Mouse (Mus musculus) forebrain, embryonic 13.5 days (tissue): Measurements from ENCODE around the gene Maml1. TPM values are rescaled to one million over a fixed set of nuclear protein-coding genes. Genes with fewer than 3 reads are reported as not detected.

ENCODE experiments used
- ATAC-seq: fragments of 200-750 bp; cut with Nextera tagmentation; 2 replicates; pipeline ENCODE4 v1.8.0; 2017
- H3K27ac ChIP-seq: fragments of 300-500 bp; sonication (generic); 2 replicates; pipeline ENCODE4 v1.5.1; 2015; ENCODE audit warnings: inconsistent platforms, mild to moderate bottlenecking, moderate library complexity
- H3K27me3 ChIP-seq: fragments of 300-500 bp; sonication (generic); 2 replicates; pipeline ENCODE4 v1.6.1; 2015; ENCODE audit warnings: mild to moderate bottlenecking, inconsistent platforms
- H3K36me3 ChIP-seq: fragments of 300-500 bp; sonication (generic); 2 replicates; pipeline ENCODE4 v1.6.1; 2015; ENCODE audit warnings: mild to moderate bottlenecking, inconsistent platforms; ENCODE audit not compliant: poor library complexity, severe bottlenecking
- H3K4me1 ChIP-seq: fragments of 300-500 bp; sonication (generic); 2 replicates; pipeline ENCODE4 v1.6.1; 2015; ENCODE audit warnings: inconsistent platforms
- H3K4me2 ChIP-seq: fragments of 300-500 bp; sonication (generic); 2 replicates; pipeline ENCODE4 v1.6.1; 2015; ENCODE audit warnings: inconsistent platforms, mild to moderate bottlenecking, moderate library complexity
- H3K4me3 ChIP-seq: fragments of 300-500 bp; sonication (generic); 2 replicates; pipeline ENCODE4 v1.5.1; 2015; ENCODE audit warnings: mild to moderate bottlenecking, inconsistent platforms
- H3K9ac ChIP-seq: fragments of 300-500 bp; sonication (generic); 2 replicates; pipeline ENCODE4 v1.6.1; 2015; ENCODE audit warnings: mild to moderate bottlenecking, inconsistent platforms
- H3K9me3 ChIP-seq: fragments of 300-500 bp; sonication (generic); replicated peaks from 2 replicates; pipeline ENCODE4 v1.6.1; 2016; ENCODE audit warnings: inconsistent platforms
- WGBS: fragments of 180-500 bp; shearing (Covaris S2); methylation state at CpG from one replicate; pipeline ENCODE4 v1.1.7; 2015; 5-methylcytosine and 5-hydroxymethylcytosine counted together
- microRNA-seq: library from miRNA; unstranded; fragments of <30 nt; microRNA quantifications from one replicate; pipeline ENCODE4, GENCODE M21; 2016
- polyA plus RNA-seq: library from polyadenylated mRNA; unstranded; fragments of >200 nt; fragmentation: Nextera tagmentation; extraction: Ambion mirVana; gene quantifications from 2 replicates; pipeline ENCODE4 v1.2.1, GENCODE M21; 2015

Maml1 gene
- polyA plus RNA-seq, 1 experiment from 2014 or later = 4.5 TPM

- peak overlapping the region; percentile 68 for H3K4me2 ChIP-seq
- peaks cover 33% of the 10 kb centered on the region for H3K4me1 ChIP-seq
- ATAC-seq = no peak
- H3K9me3 ChIP-seq = no peaks in the 10 kb centered on the region
- no peak overlapping the region for H3K9ac ChIP-seq
- no peaks in the 10 kb centered on the region for H3K27me3 ChIP-seq
- WGBS = 87% methylated on average over 3 of the region's 3 CpGs
- 0 out of 2 replicates have a peak overlapping the region, but pooled peaks have one; percentile 97 for H3K27ac ChIP-seq
- peak overlapping the region; percentile 93 for H3K4me3 ChIP-seq
- peaks cover 15% of the 10 kb centered on the region for H3K36me3 ChIP-seq
Measured at GRCm38 (mm10) chr11:50211322-50212059, 80.6 kb downstream of the Maml1 start.

DNA sequence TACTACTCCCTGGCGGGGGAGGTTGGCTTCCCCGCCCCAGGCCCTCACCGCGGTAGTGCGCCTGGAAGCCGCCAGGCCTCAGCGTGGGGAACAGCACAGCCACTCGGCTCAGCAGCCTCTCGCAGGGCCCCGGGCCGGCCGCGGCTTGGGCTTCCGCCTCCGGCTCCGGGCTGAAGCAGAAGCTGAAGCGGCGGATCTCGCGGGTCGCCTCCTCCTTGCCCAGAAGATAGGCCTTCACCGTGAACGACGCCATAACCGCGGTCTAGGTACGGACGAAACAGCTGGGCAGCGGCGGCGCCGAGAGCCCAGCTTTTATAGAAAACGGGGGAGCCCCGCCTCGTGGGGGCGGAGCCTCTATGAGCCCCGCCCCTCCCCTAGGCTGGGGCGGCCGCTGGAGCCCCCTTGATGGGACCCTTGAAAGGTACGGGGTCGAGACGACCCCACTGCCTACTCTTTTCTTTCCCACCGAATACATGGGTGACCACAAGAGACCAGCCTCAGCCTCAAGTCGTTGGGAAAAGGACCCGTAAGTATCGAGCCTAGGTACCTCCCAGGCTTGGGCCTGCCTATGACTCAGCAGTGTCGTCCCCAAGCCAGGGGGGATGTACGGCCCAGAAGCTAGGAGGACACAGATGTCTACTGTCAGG is 81.5 kb downstream of the Maml1 start, which contains the start of the genes Sqstm1 and Mgat4b:
TSS of gene Sqstm1 (minus strand) at position 323 of the 647 bp plus-strand sequence.
TSS of gene Mgat4b (plus strand) at position 386 of the 647 bp plus-strand sequence.
- H3K4me2 ChIP-seq = peak within 1 kb of the TSS; percentile 68
- WGBS = 1% methylated on average over 48 of the region's 48 CpGs
- H3K9me3 ChIP-seq = no peaks in the 10 kb centered on the region
- peak; percentile 79 for ATAC-seq
- peak within 1 kb of the TSS; percentile 97 for H3K27ac ChIP-seq
- H3K27me3 ChIP-seq = no peaks in the 10 kb centered on the region
- peaks cover 24% of the 10 kb centered on the region for H3K4me1 ChIP-seq
- peak within 1 kb of the TSS; percentile 91 for H3K9ac ChIP-seq
- peak within 1 kb of the TSS; percentile 93 for H3K4me3 ChIP-seq
- peaks cover 24% of the 10 kb centered on the region for H3K36me3 ChIP-seq

- peak; percentile 97 for ATAC-seq
- WGBS = under 1% methylated on average over 24 of the region's 24 CpGs
- no peaks in the 10 kb centered on the region for H3K9me3 ChIP-seq
- H3K27me3 ChIP-seq = no peaks in the 10 kb centered on the region
- H3K4me1 ChIP-seq = peaks cover 20% of the 10 kb centered on the region
- H3K4me3 ChIP-seq = peak overlapping the region; percentile 93
- peak overlapping the region; percentile 97 for H3K27ac ChIP-seq
- peak overlapping the region; percentile 91 for H3K9ac ChIP-seq
- peak overlapping the region; percentile 68 for H3K4me2 ChIP-seq
- peaks cover 29% of the 10 kb centered on the region for H3K36me3 ChIP-seq
Measured at GRCm38 (mm10) chr11:50210101-50210504, 82.0 kb downstream of the Maml1 start.

DNA sequence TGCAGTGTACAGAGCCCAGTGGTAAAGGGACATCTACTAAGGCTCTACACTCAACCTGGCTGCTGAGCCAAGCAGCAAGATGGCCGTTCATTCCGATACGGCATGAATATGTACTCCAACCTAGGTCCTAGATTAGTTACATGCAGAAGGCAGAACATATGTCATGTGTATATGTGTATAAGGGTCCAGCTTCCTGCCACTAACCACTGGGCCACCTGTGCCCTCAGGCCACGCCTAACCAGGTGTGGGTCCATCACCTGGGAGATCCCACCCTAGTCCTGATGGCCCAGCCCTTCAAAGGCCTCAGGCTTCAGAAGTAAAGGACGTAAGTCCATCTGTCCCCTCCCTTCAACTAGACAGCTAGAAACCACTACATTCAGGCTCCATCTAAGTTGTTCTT is 84.1 kb downstream of the Maml1 start:
- Histone ChIP-seq H3K9ac (no peak overlapping the region), H3K27me3 (no peaks in the 10 kb centered on the region), H3K9me3 (no peaks in the 10 kb centered on the region), H3K36me3 (peaks cover 48% of the 10 kb centered on the region), H3K4me2 (no peak overlapping the region), H3K4me1 (peaks cover 20% of the 10 kb centered on the region), H3K27ac (no peak overlapping the region), H3K4me3 (no peak overlapping the region)
- WGBS = 96% methylated on average over 5 of the region's 5 CpGs
- ATAC-seq = no peak

- Histone ChIP-seq H3K4me3 (no peak overlapping the region), H3K4me2 (no peak overlapping the region), H3K27me3 (no peaks in the 10 kb centered on the region), H3K9me3 (no peaks in the 10 kb centered on the region), H3K36me3 (peaks cover 55% of the 10 kb centered on the region), H3K9ac (no peak overlapping the region), H3K4me1 (peaks cover 16% of the 10 kb centered on the region), H3K27ac (no peak overlapping the region)
- WGBS = 96% methylated on average over 14 of the region's 14 CpGs
- ATAC-seq = no peak
Measured at GRCm38 (mm10) chr11:50207344-50207743, 84.8 kb downstream of the Maml1 start.

GRCm38 (mm10) chr11:50206037-50206436 is 86.1 kb downstream of the Maml1 start:
- Histone ChIP-seq H3K9me3 (no peaks in the 10 kb centered on the region), H3K4me2 (no peak overlapping the region), H3K4me1 (peaks cover 14% of the 10 kb centered on the region), H3K4me3 (no peak overlapping the region), H3K27ac (no peak overlapping the region), H3K9ac (no peak overlapping the region), H3K36me3 (peaks cover 68% of the 10 kb centered on the region), H3K27me3 (no peaks in the 10 kb centered on the region)
- whole genome bisulfite sequencing = 91% methylated on average over 2 of the region's 2 CpGs
- no peak for ATAC-seq

Small RNA genes lying within 50 kb of the gene (microRNA-seq; reads per million reads assigned to microRNA genes)
- gene Mir6919 = not detected

Other genes with a start within 250 kb of the Maml1 start
- gene Tbc1d9b, start 160.9 kb downstream of the Maml1 start, polyA plus RNA-seq = 30.2 and 33.0 TPM in 2 replicates
- gene Mrnip, start 117.9 kb downstream of the Maml1 start, polyA plus RNA-seq = 24.0 and 26.9 TPM in 2 replicates
- 194 and 210 TPM in 2 replicates for gene Sqstm1, start 81.5 kb downstream of the Maml1 start, polyA plus RNA-seq
- gene Mgat4b, start 81.4 kb downstream of the Maml1 start, polyA plus RNA-seq = 10.1 and 12.9 TPM in 2 replicates
- 1.1 and 1.2 TPM in 2 replicates for gene Ltc4s, start 53.7 kb downstream of the Maml1 start, polyA plus RNA-seq
- gene Canx, start 33.4 kb upstream of the Maml1 start, polyA plus RNA-seq = 243 and 261 TPM in 2 replicates
- 0.25 and 1.1 TPM in 2 replicates for gene Cby3, start 62.2 kb upstream of the Maml1 start, polyA plus RNA-seq
- gene Hnrnph1, start 84.7 kb upstream of the Maml1 start, polyA plus RNA-seq = 721 and 763 TPM in 2 replicates
- 26.1 and 28.0 TPM in 2 replicates for gene Rufy1, start 138.8 kb upstream of the Maml1 start, polyA plus RNA-seq